In genomic region chr16:31008326-31008725, GRCm38 (mm10) we compare ENCODE assay signal across 13 mouse cellular contexts.
DNase-seq lines count a peak whose midpoint lies in the region; ATAC-seq and TF ChIP-seq lines count a peak whose summit lies in the region.
"Had no signal": no experiment of that assay in that cellular context is flagged by ENCODE, and none has a peak within 500 bp of the region (broad histone marks: within the 10 kb centered on the region; RNA-seq: fewer than 3 reads in every experiment).

No protein-coding gene starts in this region.

- H3K4me3 ChIP-seq in gastrocnemius, adult 2 months, result no peak overlapping the region
- no peak overlapping the region for H3K4me3 ChIP-seq in stomach, embryonic 16.5 days (replicated peaks; ENCODE audit: low read length)
- H3K4me3 ChIP-seq in stomach, postnatal 0 days (ENCODE audit: low read depth, low read length), result no peak overlapping the region
- H3K4me3 ChIP-seq: lung, embryonic 15.5 days had no signal

- no peak overlapping the region for H3K4me2 ChIP-seq in stomach, embryonic 16.5 days (ENCODE audit: low read depth, low read length)
- H3K4me2 ChIP-seq in stomach, postnatal 0 days (replicated peaks; ENCODE audit: low read depth), result no peak overlapping the region
- H3K4me2 ChIP-seq: lung, embryonic 15.5 days had no signal

- WGBS in stomach, embryonic 16.5 days, result 64% methylated on average over 7 of the region's 7 CpGs
- WGBS in stomach, postnatal 0 days, result 61% methylated on average over 7 of the region's 7 CpGs

- H3K36me3 ChIP-seq in stomach, embryonic 16.5 days (ENCODE audit: control insufficient read depth, insufficient read depth, low read length), result no peaks in the 10 kb centered on the region
- no peaks in the 10 kb centered on the region for H3K36me3 ChIP-seq in stomach, postnatal 0 days (ENCODE audit: control insufficient read depth, insufficient read depth, low read length)
- H3K36me3 ChIP-seq: lung, embryonic 15.5 days had no signal

- H3K9me3 ChIP-seq in stomach, embryonic 16.5 days (replicated peaks; ENCODE audit: control insufficient read depth, low read length), result no peaks in the 10 kb centered on the region
- H3K9me3 ChIP-seq in stomach, postnatal 0 days (ENCODE audit: control insufficient read depth, low read length), result no peaks in the 10 kb centered on the region
- H3K9me3 ChIP-seq: lung, embryonic 15.5 days had no signal

- H3K27me3 ChIP-seq in stomach, embryonic 16.5 days (ENCODE audit: control insufficient read depth, insufficient read depth, low read length), result no peaks in the 10 kb centered on the region
- H3K27me3 ChIP-seq in stomach, postnatal 0 days (ENCODE audit: control insufficient read depth, insufficient read depth, low read length), result no peaks in the 10 kb centered on the region
- H3K27me3 ChIP-seq: lung, embryonic 15.5 days had no signal

- H3K4me1 ChIP-seq in stomach, embryonic 16.5 days (ENCODE audit: control insufficient read depth, insufficient read depth, low read length), result peaks cover 23% of the 10 kb centered on the region
- H3K4me1 ChIP-seq in stomach, postnatal 0 days (replicated peaks; ENCODE audit: control insufficient read depth, insufficient read depth), result no peaks in the 10 kb centered on the region

- ATAC-seq in stomach, embryonic 16.5 days (ENCODE audit: insufficient read depth, low FRiP score), result no peak
- no peak for ATAC-seq in stomach, postnatal 0 days (ENCODE audit: low FRiP score, low TSS enrichment)
- ATAC-seq: forebrain, postnatal 0 days had no signal

- DNase-seq in gastrocnemius, adult 2 months, result no peak
- no peak for DNase-seq in gastrocnemius, postnatal 4 days (ENCODE audit: low spot score in 2 of 2)
- DNase-seq in kidney, postnatal 10 days, result peak; percentile 57
- DNase-seq in kidney, adult 8-10 months, result no peak
- DNase-seq in stomach, postnatal 0 days (ENCODE audit: low spot score), result no peak
- DNase-seq in lung, postnatal 4 days, result peak; percentile 55 to 61
- DNase-seq in cerebellum, adult 8-10 months, result no peak
- DNase-seq: adrenal gland, postnatal 14 days; forebrain, postnatal 0 days; liver; right cerebral cortex, postnatal 14 days had no signal

- TF ChIP-seq CTCF in gastrocnemius, adult 2 months (IDR thresholded peaks at IDR 0.05), result no peak
- TF ChIP-seq CTCF in stomach, postnatal 0 days (IDR thresholded peaks at IDR 0.05; ENCODE audit: low read depth), result no peak

- peak overlapping the region; percentile 63 for H3K27ac ChIP-seq in gastrocnemius, adult 2 months
- H3K27ac ChIP-seq in stomach, embryonic 16.5 days (ENCODE audit: low read length), result 0 out of 2 replicates have a peak overlapping the region, but pooled peaks have one; percentile 36
- no peak overlapping the region for H3K27ac ChIP-seq in stomach, postnatal 0 days (replicated peaks)
- H3K27ac ChIP-seq: lung, embryonic 15.5 days had no signal

- no peak for TF ChIP-seq EP300 in stomach, postnatal 0 days (optimal IDR thresholded peaks at IDR 0.05)

- no peak overlapping the region for H3K9ac ChIP-seq in stomach, embryonic 16.5 days (ENCODE audit: low read length)
- no peak overlapping the region for H3K9ac ChIP-seq in stomach, postnatal 0 days (ENCODE audit: low read length)
- H3K9ac ChIP-seq: forebrain, postnatal 0 days; lung, embryonic 15.5 days had no signal

- intact Hi-C loops in gastrocnemius, adult 2 months (cut with DNase I), result no loop called here

Comparison
In these comparisons a context has a peak if more than half of its experiments do, and no peak if none do; other contexts are left out.
1. DNase-seq: peak in kidney, postnatal 10 days (single experiment) and lung, postnatal 4 days (2 of 2); none in gastrocnemius, adult 2 months (single experiment), gastrocnemius, postnatal 4 days (0 of 2), kidney, adult 8-10 months (0 of 2), stomach, postnatal 0 days (single experiment) and cerebellum, adult 8-10 months (single experiment).